Mouse (Mus musculus): ENCODE data around the gene Ccdc54.

The Ccdc54 gene

GRCm38 (mm10) chr16:50591054-50591453 is at the start of gene Ccdc54:
TSS of gene Ccdc54 (minus strand) at chr16:50591154.
- DNase-seq, result no peak

- no peak for DNase-seq
Measured at GRCm38 (mm10) chr16:50632585-50632984, 41.6 kb upstream of the Ccdc54 start.

GRCm38 (mm10) chr16:50615569-50615968 is 24.6 kb upstream of the Ccdc54 start:
- DNase-seq, result no peak

GRCm38 (mm10) chr16:50612944-50613343 is 22.0 kb upstream of the Ccdc54 start:
- DNase-seq, result no peak

GRCm38 (mm10) chr16:50610580-50610979 is 19.6 kb upstream of the Ccdc54 start:
- DNase-seq, result no peak

GRCm38 (mm10) chr16:50607776-50608562 is 17.0 kb upstream of the Ccdc54 start:
- no peak for DNase-seq

GRCm38 (mm10) chr16:50604826-50605225 is 13.9 kb upstream of the Ccdc54 start:
- DNase-seq, result no peak

- DNase-seq, result no peak
Measured at GRCm38 (mm10) chr16:50601947-50602346, 11.0 kb upstream of the Ccdc54 start.

GRCm38 (mm10) chr16:50600665-50601064 is 9.7 kb upstream of the Ccdc54 start:
- no peak for DNase-seq

GRCm38 (mm10) chr16:50596679-50597078 is 5.7 kb upstream of the Ccdc54 start:
- no peak for DNase-seq

GRCm38 (mm10) chr16:50596171-50596570 is 5.2 kb upstream of the Ccdc54 start:
- no peak for DNase-seq

GRCm38 (mm10) chr16:50594876-50595275 is 3.9 kb upstream of the Ccdc54 start:
- DNase-seq, result no peak

GRCm38 (mm10) chr16:50593361-50593760 is 2.4 kb upstream of the Ccdc54 start:
- no peak for DNase-seq

- no peak for DNase-seq
Measured at GRCm38 (mm10) chr16:50589574-50590151, 1.3 kb downstream of the Ccdc54 start.

- no peak for DNase-seq
Measured at GRCm38 (mm10) chr16:50588191-50588590, 2.8 kb downstream of the Ccdc54 start.

GRCm38 (mm10) chr16:50587139-50587538 is 3.8 kb downstream of the Ccdc54 start:
- no peak for DNase-seq

- DNase-seq, result no peak
Measured at GRCm38 (mm10) chr16:50578361-50578760, 12.6 kb downstream of the Ccdc54 start.

- no peak for DNase-seq
Measured at GRCm38 (mm10) chr16:50572557-50572956, 18.4 kb downstream of the Ccdc54 start.

- DNase-seq, result no peak
Measured at GRCm38 (mm10) chr16:50559163-50559771, 31.7 kb downstream of the Ccdc54 start.

GRCm38 (mm10) chr16:50553828-50554227 is 37.1 kb downstream of the Ccdc54 start:
- no peak for DNase-seq

GRCm38 (mm10) chr16:50551871-50552528 is 39.0 kb downstream of the Ccdc54 start:
- DNase-seq, result no peak

- DNase-seq, result no peak
Measured at GRCm38 (mm10) chr16:50550927-50551326, 40.0 kb downstream of the Ccdc54 start.

- no peak for DNase-seq
Measured at GRCm38 (mm10) chr16:50542554-50543333, 48.2 kb downstream of the Ccdc54 start.
